Mouse (Mus musculus): ENCODE results near the gene Dcakd. TPM values are rescaled to one million over a fixed set of nuclear protein-coding genes. Genes with fewer than 3 reads are reported as not detected.

The Dcakd gene
- total RNA-seq, 2 experiments from 2014 or later, result 117 to 118 TPM

- DNase-seq (ENCODE audit: low spot score in 2 of 2), result no peak
Observed at GRCm38 (mm10) chr11:103008558-103008957, 19.6 kb downstream of the Dcakd start.

DNA sequence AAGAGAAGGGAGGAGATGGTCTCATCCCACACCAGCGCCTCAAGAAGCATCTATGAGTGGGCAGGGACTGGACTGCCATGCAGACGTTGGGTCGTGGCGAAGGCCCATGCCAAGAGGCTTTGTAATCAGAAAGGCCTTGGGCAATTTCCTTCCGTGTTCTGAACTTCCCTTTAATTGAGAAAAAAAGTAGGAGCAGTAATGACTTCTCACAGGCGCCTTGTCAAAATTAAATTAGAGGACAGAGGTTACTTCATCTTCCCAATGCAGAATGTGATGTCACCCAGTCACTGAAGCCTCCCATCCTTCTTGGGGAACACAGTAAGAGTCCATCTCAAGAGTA, 21.2 kb downstream of the Dcakd start:
- DNase-seq (ENCODE audit: low spot score in 2 of 2), result no peak

GRCm38 (mm10) chr11:103006286-103007000, 21.7 kb downstream of the Dcakd start:
- no peak for DNase-seq (ENCODE audit: low spot score in 2 of 2)

DNA sequence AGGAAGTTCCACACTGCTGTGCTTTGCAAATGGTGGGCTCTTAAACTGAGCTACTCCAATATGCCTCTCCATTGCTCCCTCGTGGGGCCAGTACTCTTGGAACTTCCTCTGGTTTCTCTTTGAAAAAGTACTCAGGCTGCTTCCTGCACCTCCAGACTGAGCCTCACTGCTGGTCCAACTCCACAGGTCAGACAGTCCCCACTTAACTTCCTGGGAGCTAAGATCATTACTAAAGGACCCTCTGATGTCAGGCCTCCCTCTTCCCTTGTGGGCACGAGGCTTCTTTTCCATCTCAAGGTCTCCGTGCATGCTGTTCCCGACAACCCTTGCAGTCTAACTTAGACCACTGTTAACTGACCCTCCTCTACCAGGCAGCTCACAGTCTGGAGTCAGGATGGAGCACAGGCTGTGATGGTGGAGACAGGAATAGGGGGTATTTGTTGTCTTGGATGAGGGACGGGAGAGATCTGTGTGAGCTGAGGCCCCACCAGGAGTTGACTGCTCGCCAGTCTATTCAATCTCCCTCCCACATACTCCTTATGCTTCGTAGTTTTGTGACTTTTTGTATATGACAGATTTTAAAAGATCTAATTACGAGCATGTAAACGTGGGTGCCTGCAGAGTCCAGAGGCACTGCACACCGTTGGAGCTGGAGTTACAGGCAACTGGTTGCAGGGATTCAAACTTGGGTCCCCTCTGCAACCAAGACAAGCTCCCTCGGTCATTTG, 22.7 kb downstream of the Dcakd start:
- DNase-seq (ENCODE audit: low spot score in 2 of 2), result no peak

GRCm38 (mm10) chr11:103004852-103005251, 23.3 kb downstream of the Dcakd start:
- no peak for DNase-seq (ENCODE audit: low spot score in 2 of 2)

DNA sequence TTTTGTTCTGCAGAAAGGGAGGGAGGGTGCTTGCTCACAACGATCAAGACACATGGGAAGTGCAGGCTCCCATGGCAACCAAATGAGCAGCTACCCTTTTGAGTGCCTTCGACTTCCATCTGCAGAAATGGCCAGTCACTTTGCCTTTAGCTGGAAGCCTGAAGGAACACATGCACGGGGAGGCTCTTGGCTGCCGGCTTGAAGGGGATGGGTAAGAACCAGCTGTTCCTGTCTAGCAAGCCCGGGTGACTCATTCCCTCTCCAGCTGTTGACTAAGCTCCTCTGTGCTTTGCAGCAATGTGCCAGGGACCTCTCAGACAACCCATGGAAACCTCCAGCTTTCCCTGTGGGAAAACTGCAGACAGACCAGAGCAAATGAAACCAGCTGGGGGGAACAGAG, 24.9 kb downstream of the Dcakd start:
- peak; percentile 50 to 62 for DNase-seq (ENCODE audit: low spot score in 2 of 2)

DNA sequence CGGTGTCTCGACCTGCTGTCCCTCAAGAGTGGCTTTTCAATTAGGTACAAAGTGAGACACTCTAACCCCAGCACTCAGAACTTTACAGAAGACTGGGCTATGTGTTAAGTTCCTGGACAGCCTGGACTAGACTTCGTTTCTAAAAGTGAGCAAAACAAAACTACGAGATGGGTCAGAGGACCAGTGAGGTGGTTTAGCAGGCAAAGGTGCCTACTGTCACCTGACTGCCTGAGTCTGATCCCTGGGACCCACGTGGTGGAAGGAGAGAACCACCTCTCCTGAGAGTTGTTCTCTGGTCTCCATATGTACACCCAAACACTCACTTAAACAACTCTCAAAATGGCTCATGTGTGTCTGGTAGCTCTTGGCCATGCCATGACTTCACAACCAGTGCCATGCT, 27.1 kb downstream of the Dcakd start:
- no peak for DNase-seq (ENCODE audit: low spot score in 2 of 2)

- DNase-seq (ENCODE audit: low spot score in 2 of 2), result no peak
Observed at GRCm38 (mm10) chr11:103000111-103000510, 28.0 kb downstream of the Dcakd start.

GRCm38 (mm10) chr11:102999317-102999970, 28.7 kb downstream of the Dcakd start:
- DNase-seq (ENCODE audit: low spot score in 2 of 2), result no peak

DNA sequence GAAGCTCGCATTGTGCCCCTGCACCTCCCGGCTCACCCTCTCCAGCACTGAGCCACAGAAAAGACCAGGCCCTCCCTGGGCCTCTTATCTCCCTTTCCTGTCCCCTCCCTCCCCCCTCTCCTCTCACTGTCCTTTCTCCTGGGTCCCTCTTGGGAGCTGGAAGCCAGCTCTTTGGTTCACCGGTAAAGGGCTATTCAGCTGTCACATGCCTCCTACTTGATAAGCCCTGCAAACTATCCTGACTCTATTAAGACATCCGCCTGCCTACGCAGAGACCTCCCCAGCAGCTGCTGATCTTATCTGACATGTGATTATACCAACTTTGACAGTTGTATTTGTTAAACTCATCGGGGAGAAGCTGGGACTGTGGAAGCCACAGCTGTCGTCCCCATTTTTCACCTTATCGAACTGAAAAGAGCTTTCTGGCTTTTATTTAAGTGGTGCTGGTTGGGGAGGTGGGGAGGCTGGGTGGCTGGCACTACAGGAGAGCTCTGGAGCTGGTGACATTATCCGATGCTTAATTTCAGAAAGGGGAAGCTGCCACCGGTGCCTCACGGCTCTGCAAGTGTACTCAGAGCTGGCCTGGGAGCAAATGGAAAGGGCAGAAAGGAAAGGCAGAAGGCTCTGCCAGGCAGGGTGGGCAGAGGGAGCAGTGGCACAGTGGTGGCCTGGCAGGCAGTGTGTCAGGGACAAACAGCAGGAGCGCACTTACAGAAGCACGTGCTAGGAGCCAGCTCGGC, 29.4 kb downstream of the Dcakd start:
- no peak for DNase-seq (ENCODE audit: low spot score in 2 of 2)

- DNase-seq (ENCODE audit: low spot score in 2 of 2), result no peak
Observed at GRCm38 (mm10) chr11:102998254-102998576, 29.9 kb downstream of the Dcakd start.

- no peak for DNase-seq (ENCODE audit: low spot score in 2 of 2)
Observed at GRCm38 (mm10) chr11:102996991-102997770, 31.0 kb downstream of the Dcakd start.

DNA sequence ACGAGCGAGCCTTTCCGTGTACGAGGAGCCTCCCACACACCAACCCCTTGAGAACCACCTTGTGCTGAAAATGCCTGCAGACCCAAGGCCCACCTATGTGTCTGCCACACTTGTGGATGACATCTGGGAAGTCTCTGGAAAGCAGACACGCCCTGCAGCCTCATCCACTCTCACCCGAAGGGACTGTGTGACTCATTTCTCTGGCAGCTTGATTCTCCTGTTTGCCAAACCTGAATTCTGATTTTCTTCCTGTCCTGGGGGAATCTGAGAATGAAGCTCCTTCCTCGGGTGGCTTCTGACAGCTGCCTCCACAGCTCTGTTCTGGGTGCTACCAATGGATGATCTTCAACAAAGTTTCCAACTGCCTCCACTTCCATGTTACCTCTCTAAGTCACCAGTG, 31.7 kb downstream of the Dcakd start:
- no peak for DNase-seq (ENCODE audit: low spot score in 2 of 2)

GRCm38 (mm10) chr11:102994952-102995351, 33.2 kb downstream of the Dcakd start:
- DNase-seq (ENCODE audit: low spot score in 2 of 2), result no peak

GRCm38 (mm10) chr11:102993420-102994029, 34.6 kb downstream of the Dcakd start:
- DNase-seq (ENCODE audit: low spot score in 2 of 2), result no peak

DNA sequence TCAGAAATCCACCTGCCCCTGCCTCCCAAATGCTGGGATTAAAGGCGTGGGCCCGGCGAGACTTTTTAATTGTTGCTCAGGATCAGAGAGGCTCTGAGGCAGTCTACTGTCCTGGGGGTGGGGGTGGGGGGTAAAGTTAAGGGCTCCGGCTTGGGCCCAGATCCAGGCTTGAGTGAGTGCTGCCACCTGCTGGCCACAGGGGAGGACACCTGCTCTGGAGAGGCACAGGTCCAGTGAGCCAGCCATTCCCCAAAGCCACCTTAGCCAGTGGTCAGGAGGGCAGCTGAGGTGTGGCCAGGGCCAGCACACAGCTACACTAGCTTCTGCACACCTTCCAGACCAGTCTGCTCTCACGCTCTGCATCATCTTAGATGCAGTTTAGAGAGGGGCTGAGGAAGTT, 35.2 kb downstream of the Dcakd start:
- peak; percentile 84 to 85 for DNase-seq (ENCODE audit: low spot score in 2 of 2)

GRCm38 (mm10) chr11:102991681-102992080, 36.5 kb downstream of the Dcakd start:
- DNase-seq (ENCODE audit: low spot score in 2 of 2), result no peak

GRCm38 (mm10) chr11:102990152-102990663, 37.9 kb downstream of the Dcakd start:
- DNase-seq (ENCODE audit: low spot score in 2 of 2), result peak; percentile 58 to 73

DNA sequence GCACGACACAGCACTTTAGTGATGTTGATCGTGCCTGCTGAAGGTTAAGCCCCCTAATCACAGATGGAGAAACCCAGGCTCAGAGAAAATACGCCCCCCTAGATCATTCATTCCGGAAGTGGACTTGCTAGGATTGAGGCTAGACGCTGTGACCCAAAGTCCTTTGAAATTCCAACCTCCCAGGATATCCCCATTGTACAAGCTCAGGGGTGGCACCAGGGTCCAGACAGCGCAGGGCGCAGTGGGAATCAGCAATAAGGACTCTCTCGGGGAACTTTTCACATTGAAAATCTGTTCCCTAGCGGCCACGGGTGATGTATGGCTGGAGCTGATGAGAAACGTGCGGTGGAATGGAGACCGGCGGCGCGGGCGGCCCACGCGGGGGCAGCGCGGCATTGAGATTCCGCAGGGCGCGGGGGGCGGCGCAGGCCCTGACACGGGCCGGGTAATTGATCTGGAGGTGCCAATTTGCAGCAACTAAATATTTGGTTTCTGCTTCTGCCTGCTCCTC, 38.4 kb downstream of the Dcakd start:
- DNase-seq (ENCODE audit: low spot score in 2 of 2), result no peak

GRCm38 (mm10) chr11:102985160-102985559, 43.0 kb downstream of the Dcakd start:
- no peak for DNase-seq (ENCODE audit: low spot score in 2 of 2)
